Mouse (Mus musculus) layer of hippocampus, postnatal 14 days (tissue): Measurements from ENCODE around the gene Fgd6. TPM values are rescaled to one million over a fixed set of nuclear protein-coding genes. Genes with fewer than 3 reads are reported as not detected.
A peak's percentile ranks its signal among the peaks of the same experiment; 100 is the strongest.

ENCODE experiments used
- DNase-seq, 2 experiments: peaks; one replicate each; pipeline ENCODE4 v3.0.0; 2021 to 2022; ENCODE audit warnings: low spot score in 2 of 2, mixed read lengths in 1 of 2
- total RNA-seq, 2 experiments: library from RNA; stranded (reverse); gene quantifications; 2 replicates each; pipeline ENCODE4 v1.2.3; 2021

The Fgd6 gene
- total RNA-seq, 2 experiments from 2014 or later: 9.7 to 10.7 TPM

DNA sequence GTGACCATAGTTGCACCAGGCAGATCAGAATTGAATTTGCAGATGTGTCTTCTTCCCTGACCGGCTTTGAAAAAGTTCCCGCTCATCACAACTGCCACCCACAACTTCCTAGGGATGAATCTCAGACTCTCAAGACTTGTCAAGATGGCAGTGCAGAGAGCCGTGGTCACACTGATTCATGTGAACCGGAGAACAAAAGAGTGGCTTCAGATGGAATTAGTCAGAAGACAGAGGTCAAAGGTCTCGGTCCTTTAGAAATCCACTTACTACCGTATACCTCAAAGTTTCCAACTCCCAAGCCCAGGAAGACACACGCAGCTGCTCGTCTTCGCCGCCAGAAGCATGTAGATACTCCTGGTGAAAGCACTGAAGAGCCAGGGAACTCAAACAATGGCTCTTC, 8.1 kb downstream of the Fgd6 start:
- DNase-seq: no peak

DNA sequence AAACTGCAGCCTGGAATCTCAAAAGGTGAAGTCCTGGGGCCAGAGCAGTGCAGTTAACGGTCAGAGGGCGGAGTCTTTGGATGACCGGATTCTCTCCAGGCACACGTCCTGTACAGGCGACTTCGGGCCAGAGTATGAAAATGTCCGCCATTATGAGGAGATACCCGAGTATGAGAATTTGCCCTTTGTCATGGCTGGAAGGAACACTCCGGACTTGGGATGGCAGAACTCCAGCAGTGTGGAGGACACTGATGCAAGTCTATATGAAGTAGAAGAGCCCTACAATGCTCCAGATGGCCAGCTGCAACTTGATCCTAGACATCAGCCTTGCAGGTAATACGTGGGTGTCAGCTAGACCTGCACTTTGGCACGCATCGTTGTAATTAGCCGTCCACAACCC, 9.5 kb downstream of the Fgd6 start:
- no peak for DNase-seq

DNA sequence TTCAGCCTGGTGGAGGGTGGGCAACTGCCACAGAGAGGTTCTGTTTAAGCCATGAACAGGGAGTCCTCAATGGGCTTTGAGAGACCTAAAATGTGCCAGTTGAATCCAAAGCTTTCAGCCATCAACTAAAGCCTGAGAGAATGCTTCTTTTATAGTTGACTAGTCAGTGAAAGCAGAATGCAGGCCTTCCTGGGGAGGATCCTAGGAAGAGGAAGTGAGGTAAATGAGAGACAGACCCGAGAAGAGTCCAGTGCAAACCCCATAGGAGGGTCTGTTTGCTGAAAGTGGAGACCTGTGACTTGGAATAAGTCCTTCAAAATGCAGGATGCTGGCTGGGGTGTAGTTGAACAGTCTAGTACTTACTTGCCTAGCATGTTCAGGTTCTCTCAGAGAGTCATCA, 11.2 kb downstream of the Fgd6 start:
- no peak for DNase-seq

DNA sequence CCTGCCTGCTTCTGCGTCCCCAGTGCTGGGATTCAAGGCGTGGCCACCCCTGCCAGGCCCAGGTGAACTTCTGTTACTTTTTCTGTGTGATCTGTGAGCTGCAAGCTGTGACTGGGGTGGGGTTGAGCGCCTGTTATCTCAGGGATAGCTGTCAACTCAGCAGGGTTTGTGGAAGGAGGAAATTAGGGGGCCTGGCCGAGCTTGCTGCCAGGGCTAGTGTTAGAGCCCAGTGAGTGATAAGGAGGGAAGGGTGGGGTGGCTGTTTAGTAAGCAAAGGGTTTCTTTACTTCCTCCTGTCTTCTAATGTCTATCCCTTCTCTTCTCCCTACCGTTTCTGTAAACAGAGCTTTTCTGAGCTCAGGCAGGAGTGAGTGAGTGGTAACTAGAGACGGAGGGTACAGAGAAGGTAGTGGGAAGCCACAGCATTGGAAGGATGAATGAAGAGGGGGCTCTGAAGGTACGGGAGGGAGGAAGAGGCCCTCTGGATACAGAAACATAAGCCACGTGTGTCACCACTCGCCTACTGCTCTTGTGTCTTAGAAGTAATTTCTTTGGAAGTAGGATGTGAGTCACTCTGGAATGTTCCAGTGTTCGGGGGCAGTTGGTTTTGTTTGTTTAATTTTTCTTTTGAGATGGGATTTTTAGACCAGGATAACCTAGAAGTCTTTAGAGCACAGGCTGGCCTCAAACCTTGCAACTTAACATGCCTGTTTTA, 12.2 kb downstream of the Fgd6 start:
- no peak for DNase-seq

DNA sequence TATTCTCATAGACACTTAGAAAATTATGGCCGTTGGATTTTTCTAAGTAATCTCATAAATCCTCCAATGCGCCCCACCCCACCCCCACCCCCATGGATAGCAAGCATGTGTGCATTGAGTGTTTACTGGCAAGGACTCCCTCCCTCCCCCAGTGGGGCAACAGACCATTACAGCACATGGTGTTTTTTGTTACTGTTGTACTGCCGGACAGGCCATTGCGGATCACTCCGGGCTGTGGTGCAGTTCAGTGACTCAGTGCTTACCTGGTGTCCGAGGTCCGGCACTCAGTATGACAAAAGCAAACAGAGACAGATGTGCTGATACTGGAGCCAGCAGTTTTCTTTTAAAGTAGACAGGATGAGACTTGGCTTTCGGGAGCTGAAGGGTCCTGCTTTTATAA, 13.3 kb downstream of the Fgd6 start:
- no peak for DNase-seq

DNA sequence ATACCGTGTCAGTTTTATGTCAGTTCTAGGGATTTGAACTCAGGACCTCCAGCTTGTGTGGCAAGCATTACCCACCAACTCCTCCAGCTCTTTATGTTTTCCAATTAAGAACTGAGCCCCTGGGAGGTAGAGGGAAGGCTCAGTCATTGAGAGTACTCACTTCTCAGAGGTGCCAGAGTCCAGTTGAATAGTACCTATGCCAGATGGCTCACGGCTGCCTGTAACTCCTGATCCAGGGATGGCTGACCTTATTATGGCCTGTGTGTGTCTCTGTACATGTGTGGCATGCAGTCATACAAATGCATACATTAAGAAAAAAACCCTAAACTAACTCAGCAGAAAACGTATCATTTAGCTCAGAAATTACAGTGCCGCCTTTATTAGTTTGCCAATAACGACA, 14.9 kb downstream of the Fgd6 start:
- DNase-seq: no peak

DNA sequence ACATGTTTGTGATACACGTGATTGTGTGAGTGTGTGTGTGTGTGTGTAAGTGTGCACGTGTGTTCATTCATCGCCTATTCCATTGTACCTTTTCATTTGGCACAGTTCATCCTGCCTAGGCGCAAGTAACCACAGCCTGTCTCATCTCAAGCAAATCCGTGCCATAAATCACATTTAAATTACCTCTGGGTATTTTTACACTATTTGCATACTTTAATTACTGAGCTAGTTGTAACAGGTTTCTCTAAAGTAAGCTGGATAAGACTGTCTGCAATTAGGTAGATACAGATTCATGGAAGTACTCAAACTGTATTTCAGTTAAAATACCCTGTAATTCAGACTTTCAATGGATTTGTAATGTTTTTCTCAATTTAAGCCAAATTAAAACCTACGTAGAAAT, 20.7 kb downstream of the Fgd6 start:
- DNase-seq: no peak

DNA sequence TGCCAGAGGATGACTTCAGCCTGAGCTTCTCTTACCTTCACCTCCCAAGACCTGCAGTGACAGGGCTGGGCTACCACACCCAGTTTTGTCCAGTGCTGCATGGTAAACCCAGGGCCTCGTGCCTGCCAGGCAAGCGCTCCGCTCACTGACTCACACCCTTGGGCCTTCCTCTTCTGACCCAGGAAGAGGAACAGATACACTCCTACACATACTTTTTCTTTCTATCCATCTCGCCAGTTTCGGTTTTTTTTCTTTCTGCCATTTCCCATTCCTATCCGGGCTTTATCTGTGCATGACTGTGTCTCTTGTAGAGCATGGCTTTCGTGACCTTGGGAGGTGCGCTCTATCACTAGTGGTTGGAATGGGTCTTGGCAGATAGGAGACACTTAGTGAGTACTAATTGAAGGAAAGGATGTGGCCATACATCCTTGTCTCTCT, 23.8 kb downstream of the Fgd6 start:
- DNase-seq: no peak

DNA sequence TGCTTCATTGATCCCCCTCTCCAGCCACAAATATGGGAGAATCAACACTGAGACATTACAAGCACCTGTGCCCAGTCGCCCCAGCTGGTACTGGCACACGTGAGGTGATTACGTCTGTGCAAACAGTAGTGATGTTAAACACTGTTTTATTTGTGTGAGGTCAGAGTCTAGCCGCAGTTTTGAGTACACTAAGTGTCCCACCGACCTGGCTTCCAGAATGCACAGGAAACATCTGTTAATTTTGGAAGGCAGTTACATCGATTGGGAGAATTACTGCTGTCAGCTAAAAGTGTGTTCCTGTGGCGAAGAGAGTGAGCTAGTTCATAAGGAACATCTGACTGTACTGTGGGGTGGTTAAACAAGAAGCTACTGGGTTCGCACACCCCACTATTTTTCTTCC, 24.4 kb downstream of the Fgd6 start:
- DNase-seq: no peak

DNA sequence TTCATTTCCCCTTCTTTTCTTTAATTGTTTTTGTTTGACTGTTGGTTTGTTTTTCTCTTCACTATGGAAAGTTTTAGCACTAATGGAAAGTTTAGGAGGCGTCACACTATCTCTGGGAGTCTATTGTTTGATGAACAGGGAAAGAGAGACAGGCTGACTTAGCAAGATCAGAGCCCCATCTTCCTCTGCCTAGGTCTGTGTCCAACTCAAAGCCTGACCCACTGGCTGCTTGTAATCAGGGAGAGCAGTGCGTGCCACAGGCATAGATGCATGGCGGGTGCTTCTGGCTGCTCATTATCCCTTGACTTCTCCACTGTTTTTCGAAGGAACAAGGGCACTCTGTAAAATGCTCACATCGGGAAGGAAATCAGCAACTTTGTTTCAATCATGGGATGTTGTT, 26.6 kb downstream of the Fgd6 start:
- no peak for DNase-seq

DNA sequence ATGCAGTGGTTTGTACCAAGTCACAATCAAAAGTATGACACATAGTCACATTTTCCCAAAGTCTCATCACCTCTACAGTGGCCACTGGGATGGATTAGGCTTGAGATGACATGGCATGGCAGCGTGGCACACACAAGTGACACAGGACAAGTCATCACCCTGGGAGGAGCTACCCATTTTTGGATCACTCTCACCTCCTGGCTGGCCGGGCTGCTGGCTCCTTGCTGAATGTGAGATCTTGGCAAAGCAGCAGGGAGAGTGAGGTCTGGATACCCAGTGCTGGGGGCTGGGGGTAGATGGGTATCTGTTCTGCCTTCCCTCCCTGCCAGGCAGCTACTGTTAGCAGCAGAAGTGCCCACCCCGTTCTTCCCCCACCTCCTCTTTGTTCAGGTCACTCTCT, 31.1 kb downstream of the Fgd6 start:
- DNase-seq: no peak

DNA sequence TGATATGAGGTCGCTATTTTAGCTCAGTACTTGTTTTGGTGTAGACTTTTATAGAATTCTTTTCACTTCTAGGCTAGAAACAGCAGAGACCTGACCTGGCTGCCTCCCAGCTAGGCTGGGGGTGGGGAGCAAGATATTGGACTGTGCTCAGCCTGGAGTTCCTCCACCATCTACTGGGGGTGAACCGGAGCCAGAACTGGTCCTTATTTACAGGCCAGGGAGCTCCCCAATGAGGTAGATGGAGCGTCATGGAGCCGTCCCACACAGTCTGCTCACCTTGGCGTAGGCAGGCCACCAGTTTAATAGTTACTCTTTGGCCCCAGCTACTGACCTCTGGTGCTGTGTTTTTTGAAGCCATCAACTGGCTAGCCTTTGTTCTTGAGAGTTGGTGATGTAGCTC, 32.9 kb downstream of the Fgd6 start:
- DNase-seq: peak in 1 of 2 experiments; percentile 45

DNA sequence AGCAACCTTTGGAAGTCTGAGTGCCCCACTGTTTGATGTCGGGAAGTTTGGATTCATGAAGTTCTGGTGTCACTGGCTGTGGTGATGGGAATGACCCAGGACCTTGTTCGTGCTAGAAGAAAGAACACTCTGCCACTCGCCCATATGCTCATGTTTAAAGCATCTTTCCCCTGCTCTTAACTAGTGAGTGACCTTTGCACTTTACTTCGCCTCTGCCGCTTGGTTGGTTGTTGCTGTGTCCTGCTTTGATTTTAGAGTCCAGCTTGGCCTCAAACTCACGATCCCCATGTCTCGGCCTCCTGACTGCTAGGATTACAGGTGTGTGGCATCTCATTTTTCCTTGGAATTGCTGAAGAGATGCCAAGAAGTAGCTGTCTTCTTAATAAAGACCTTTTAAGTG, 35.8 kb downstream of the Fgd6 start:
- DNase-seq: no peak

DNA sequence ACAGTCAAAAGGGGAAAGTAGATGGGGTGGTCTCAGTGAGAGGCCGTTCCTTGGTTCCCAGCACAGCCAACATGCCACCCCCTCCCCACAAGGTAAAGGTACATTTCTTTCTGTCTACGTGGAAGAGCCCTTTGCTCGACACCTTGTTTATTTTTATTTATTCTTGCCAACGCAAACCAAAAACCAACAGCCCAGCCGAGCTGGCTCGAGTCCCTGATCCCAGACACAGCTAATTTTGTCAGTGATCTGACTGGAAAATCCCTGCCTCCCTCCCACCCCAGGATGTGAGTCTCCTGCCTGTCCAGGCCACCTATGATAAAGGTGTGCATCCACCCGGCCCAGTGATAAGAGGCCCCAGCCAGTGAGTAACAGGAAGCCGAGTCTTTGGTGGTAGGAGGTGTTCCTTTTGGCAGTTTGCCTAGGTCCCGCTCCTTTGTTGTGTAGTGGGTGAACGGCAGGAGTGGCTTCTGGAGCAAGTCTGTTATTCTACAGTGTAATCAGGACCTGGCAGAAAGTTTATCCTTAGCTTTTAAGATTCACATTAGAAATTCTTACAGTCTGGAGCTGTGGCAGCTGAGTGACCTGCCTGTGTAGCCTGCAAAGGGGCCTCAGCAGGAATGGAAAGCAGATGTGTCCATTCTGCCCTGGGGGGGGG, 36.6 kb downstream of the Fgd6 start:
- DNase-seq: peak in 1 of 2 experiments; percentile 10

DNA sequence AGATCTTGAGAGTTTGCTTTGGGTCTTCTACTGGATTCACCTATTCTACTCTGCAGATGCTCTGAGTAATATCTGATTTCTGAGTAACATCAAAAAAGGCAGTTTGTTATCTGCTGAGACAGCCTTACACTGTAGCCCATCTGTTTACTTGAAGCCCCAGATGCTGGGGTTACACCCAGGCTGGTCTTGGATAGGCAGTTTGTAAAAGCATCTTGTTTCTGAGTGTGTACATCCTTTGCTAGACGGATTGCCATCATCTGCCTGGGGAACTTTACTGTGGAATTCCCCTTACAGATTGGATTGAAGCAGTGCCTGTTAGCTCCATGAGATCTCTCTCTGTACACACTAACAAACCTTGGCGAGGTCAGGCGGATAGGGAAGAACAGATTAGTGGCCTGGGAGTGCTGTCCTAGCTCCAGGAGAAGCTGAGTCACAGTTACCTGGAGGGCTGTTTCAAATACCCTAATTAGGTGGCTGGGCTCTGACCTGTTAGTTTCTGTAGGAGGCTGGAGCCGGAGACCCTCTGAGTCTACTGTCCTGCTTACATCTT, 37.2 kb downstream of the Fgd6 start:
- DNase-seq: no peak

DNA sequence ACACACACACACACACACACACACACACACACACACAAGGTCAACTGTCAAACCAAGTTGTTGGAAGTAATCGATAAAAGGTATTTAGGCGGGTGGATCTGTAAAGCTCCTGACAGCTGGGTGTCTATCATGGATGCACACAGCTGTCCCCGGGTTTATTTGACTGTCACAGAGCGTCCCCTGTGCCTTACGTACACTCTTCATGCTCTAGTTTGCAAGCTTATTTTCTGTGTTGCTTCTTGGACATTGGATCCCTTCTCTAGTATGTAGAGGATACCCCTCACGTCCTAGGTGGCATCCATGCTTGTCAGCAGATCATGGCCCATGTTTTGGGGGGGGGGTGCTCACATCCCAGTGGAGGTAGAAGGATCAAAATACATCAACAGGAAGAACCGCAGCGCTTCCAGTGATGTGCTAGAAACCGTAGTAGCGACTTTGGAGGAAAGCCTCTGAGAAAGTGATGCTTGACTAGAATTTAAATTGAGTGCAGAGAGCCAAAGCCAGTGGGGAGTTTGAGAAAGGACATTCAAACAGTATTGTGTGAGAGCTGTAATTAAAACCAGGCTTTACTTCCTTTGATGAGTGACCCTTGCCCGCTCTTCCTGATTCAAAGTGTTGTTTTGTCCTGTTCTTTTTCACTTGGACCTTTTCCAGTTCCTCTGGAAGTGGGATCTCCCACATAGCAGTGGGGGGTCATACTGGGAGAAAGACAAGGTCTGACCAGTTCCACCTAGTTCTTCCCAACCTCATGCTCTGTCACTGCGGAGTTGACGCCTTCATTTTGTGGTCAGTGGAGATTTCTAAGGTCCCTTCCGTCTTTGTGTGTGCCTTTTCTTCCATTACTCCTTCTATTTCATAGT, 41.4 kb downstream of the Fgd6 start:
- DNase-seq: peak in 1 of 2 experiments; percentile 40

DNA sequence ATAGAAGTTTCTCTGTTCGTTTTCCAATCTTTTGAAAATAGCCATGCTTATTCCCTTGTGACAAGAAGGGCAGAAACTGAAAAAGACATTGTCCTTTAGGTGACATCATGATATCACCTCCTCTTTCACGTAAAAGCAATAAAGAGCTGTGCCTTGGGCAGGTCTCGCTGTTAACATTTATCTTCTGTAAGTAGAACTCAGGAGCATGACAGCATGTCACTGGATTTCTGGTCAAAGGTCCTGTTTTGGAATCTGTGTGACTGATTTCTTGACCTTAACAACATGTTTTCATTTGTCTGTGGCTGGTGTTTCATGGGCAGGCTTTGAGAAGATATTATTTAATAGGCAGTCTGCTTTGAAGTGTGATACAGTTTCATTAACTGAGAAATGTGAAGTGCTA, 44.9 kb downstream of the Fgd6 start:
- no peak for DNase-seq

DNA sequence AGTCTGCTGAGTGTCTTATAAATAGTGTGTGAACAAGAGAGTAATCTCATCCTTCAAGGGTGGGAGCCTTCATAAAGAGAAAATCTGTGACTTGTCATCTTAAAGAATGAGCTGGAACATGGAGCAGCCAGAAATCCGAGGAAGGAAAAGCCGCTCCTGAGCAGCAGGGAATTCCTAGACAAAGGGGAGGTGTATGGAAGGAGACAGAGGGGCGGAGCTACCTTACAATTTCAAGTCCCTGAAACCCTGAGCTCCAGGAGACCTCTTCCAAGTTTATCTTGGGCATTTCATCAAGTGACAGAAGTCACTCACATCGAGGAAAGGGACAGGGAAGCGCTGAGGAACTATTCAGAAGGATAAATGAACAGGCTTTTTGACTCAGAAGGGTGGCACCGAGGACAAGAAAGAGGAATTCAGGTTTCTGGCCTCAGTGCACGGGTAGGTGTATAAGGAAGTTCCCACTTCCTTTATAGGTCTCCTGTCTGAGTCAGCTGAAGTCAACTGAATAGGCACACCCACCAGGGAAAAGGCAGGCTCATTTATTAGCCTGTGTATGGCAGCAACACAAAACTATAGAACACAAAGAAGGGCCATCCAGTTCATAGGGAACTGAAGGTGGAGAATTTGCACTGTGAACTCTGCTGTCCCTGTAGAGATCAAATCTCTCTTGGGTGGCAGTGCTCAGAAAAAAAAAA, 46.4 kb downstream of the Fgd6 start:
- no peak for DNase-seq

DNA sequence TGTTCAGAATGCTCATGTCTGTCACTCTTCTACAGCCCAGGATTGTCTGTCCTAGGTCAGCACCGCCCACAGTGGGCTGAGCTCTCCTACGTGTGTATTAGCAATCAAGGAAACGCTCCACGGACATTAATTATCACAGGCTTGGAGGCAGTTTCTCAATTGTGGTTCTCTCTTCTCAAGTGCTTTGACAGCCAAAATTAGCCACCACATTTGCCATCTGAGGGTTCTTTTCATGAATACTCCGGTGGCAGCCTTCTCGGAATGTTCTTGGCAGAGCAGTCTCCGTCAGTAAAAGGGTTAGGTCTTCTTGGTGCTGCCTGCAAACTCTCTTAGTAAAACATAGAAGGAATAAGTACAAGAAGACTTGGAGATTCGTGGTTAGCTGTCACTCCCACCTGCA, 50.5 kb downstream of the Fgd6 start:
- DNase-seq: peak in 1 of 2 experiments; percentile 40

DNA sequence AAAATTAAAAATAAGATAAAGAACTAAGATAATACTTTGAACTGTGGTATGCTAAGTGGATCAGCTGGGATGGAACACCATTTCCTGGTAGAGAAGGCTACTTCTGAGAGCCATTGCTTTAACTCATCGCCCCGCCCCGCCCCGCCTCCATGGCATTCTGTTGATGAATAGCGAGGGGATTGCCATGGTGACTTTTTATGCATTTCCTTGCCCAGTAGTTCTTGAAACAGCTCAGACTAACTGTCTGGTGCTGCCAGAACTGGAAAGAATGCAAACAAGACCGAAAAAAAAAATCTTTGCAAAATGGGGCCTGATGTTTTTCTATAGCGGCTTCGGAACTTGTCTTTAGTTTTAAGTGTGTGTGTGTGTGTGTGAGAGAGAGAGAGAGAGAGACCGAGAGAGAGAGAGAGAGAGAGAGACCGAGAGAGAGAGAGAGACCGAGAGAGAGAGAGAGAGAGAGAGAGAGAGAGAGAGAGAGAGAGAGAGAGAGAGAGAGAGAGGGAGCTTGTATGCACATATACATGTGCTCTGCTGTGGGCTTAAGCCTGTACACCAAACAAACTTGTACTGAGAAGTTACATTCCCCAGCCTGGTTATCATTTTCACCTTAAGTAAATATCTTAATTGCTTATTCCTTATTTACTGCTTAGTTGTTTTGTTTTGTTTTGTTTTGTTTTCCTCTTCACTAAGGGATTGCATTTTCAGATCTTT, 51.7 kb downstream of the Fgd6 start:
- DNase-seq: peak in 1 of 2 experiments; percentile 55

DNA sequence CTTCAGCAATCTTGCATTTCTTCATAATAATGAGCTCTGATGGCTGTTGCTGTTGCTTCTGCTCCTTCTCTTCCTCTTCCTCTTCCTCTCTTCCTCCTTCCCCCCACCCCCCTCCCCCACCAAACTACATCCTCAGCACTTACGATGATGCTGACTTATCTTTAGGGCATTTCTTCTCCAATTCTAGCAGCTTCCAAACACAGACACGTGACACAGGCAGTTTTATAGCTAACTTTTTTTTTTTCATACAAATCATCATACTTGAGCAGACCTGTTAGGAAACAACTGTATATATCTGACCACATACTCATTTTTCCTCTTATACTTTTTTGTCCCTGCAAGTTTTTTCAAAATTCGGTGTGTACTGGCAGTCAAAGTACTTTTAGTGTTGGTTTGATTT, 54.2 kb downstream of the Fgd6 start:
- DNase-seq: no peak
